Mouse (Mus musculus) left cerebral cortex, postnatal 25 days (tissue): ENCODE results near the gene Rbl2. TPM values are rescaled to one million over a fixed set of nuclear protein-coding genes. Genes with fewer than 3 reads are reported as not detected.
A peak's percentile ranks its signal among the peaks of the same experiment; 100 is the strongest.

Experiments
- DNase-seq, 2 experiments: peaks; one replicate each; pipeline ENCODE4 v3.0.0; 2022; ENCODE audit warnings: low spot score in 2 of 2, mixed read lengths in 1 of 2
- intact Hi-C: fragments of 180-260 bp; cut with DNase I; formaldehyde crosslinking; loops from one replicate; pipeline ENCODE4 v1.15.1; 2025
- total RNA-seq, 2 experiments: library from RNA; stranded (reverse); gene quantifications; 2 replicates each; pipeline ENCODE4 v1.2.3; 2021

Gene Rbl2
- total RNA-seq, 2 experiments from 2014 or later = 35.7 to 37.1 TPM

DNA sequence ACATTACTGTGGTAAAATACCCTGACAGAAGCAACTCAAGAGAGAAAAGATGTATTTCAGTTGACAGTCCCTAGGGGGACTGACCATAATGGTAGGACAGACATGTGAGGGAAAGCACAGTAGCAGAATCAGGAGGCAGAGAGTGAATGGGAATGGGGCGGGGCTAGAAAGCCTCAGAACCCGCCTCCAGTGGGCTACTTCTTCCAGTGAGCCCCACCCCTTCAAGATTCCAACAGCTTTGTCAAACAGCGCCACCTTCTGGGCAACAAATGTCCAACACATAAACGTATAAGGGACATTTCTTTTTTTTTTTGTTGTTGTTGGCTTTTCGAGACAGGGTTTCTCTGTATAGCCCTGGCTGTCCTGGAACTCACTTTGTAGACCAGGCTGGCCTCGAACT lies 84.7 kb downstream of the Rbl2 start:
- intact Hi-C loops = no loop called here
- no peak for DNase-seq

DNA sequence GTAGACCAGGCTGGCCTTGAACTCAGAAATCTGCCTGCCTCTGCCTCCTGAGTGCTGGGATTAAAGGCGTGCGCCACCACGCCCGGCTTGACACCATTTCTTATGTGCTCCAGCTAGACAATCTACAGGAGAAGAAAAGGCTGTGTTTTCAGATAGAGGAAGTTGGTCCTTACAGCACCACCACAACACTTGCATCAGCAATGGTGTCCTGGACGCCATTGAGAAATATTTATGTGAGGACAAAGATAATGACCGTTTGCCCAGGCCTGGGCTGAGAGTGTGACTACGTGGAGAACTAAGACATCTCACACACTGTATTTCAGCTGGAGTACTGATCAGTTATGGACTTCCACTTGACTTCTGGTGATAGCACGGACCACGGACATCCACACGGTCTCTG lies 88.8 kb downstream of the Rbl2 start:
- no peak for DNase-seq
- intact Hi-C loops = no loop called here

DNA sequence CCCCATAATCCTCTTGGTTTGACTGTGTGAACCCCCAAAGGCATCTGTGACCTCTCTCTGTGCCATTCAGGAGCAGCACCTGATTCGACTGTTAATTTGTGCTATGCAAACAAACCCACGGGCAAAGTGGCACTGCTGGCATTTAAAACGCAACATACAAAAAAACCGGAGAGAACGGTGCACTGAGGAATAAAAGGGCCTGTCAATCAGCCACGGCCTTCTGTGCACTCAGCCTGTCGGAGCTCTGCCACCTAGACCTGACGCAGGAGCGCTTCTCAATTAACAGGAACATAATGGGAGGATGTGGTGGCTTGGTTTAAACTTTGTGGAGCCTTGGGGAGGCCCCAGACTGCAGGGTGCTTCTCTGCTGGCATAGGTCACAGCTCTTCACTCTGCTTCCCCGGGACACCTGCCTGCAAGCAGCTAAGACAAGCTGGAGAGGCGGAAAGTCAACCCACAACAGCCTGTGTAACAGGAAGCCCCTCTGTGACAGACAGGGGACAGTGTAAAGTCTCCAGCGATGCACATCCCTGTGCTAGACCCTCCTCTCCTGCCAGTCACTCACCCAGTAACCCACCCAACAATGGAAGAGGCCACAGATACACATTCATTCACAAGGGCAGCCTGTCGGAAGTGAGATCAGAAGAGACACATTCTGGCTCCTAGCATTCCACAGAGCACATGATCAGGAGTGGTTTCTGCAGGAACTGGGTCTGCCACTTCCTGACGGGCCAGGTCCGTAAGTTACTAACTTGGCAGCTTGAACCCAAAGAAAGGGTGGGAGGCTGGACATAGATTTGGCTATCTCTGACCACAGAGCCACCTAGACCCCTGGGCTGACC lies 90.3 kb downstream of the Rbl2 start:
- no peak for DNase-seq

DNA sequence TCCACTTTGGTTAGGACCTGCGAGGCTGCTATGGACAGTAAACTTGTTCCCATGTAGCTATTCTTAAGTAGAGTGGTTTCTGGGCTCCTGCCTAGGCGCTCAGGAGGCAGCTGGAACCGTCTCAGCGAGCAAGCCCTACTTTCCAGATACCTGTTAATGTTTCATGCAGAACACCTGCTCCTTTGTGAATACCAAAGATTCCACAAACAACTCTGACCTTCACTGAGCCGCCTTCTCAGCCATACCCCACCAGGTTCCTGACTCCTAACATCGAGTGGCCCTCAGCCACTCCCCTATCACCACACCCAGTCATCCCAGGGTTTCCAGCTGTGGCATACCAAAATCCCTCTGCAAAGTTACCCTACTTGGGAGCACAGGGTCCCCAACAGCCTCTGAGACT lies 100.3 kb downstream of the Rbl2 start:
- intact Hi-C loops = no loop called here
- DNase-seq = no peak

More for the DNA sequence above, 90.3 kb downstream of the Rbl2 start:
- intact Hi-C loops = no loop called here

DNA sequence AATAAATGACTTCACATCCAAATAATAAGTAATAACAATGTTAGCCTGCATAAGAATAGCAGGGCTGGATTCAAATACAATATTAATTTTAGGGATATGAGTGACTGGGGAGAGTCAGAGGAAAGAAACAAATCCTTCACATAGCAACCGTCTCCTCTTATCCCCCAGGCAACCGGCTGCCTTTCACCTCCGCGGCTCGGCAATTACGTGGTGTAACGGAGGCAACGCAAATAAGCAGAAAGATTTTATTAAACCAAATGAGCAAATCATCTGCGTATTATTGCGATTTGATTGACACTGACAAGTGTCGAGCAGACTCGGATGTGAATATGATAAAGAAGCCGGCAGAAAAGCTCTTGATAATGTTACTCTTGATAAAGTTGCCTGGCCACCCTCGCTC lies 101.1 kb downstream of the Rbl2 start:
- DNase-seq = peak in 1 of 2 experiments; percentile 35
- intact Hi-C loops = no loop called here

DNA sequence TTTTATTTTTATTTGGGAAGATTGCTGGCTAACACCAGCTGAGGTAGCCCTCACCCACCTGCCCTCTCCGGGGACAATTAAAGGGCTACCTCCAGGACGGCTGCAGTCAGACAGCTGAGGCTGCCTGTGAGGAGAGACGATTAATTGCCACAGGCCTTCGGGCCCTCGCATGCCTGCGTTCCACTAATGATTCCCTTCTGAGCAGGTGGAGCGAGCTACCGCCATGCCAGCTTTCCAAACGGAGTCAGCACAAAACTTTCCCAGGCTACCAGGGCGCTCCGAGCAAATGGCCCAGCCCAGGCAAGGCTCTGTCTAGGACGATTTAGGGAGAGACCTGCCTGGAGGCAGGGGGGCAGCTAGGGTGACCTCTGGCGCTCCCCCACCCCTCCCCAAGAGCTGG lies 101.7 kb downstream of the Rbl2 start:
- intact Hi-C loops = no loop called here
- DNase-seq = no peak

Other genes with a start within 250 kb of the Rbl2 start
- 100 to 1,000 TPM; 194 to 203 TPM for gene Chd9, start 241.7 kb upstream of the Rbl2 start, total RNA-seq
- 10 to 100 TPM; 97.3 to 99.2 TPM for gene Aktip, start 129.9 kb downstream of the Rbl2 start, total RNA-seq
- gene Rpgrip1l, start 243.2 kb downstream of the Rbl2 start, total RNA-seq = 10 to 100 TPM; 26.0 to 28.5 TPM
- gene Fto, start 243.5 kb downstream of the Rbl2 start, total RNA-seq = 100 to 1,000 TPM; 143 TPM